Mouse (Mus musculus) gastrocnemius, adult 18-20 months (tissue): ENCODE measurements around the gene Gprc6a. TPM values are rescaled to one million over a fixed set of nuclear protein-coding genes. Genes with fewer than 3 reads are reported as not detected.
A peak's percentile ranks its signal among the peaks of the same experiment; 100 is the strongest.

Experiments
- DNase-seq: peaks from one replicate; pipeline ENCODE4 v3.0.0; 2021; ENCODE audit warnings: low spot score
- long read RNA-seq, 2 experiments: library from polyadenylated mRNA; stranded (forward); transcript quantifications; one replicate each; pipeline ENCODE4 v2.0.0; 2021
- total RNA-seq, 2 experiments: library from RNA; stranded (reverse); gene quantifications; 2 replicates each; pipeline ENCODE4 v1.2.3; 2021

Gprc6a gene
- total RNA-seq: not detected
- long read RNA-seq, experiment 1: 0 reads
- long read RNA-seq, experiment 2: 0 reads

DNA sequence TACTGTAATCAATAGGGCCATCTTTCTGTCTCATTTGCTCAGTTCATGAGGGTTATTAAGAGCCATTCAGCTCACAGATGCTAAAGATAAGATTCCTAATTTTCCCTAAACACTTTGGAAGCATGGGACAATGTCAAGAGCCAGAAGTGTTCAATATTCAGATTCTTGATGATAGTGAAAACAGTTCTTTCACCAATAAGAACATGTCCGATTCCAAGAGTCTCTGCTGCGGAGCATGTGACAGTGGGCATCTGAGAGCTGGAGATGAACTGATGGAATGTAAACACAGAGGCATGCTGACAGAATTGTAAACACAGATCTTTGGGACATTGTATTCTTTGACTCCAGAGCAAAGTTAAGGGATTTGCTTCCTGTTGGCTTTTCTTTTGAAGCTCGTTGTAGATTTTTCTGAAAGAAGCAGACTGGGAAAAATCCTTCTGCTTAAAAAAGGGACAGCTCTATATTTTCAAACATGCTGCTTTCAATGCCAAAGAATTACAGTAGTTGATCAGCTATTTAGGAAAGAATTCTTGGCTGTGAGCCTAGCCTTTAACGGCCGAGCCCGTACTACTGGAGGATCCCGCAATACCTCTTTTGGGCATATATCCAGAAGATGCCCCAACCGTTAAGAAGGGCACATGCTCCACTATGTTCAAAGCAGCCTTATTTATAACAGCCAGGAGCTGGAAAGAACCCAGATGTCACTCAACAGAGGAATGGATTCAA is at the start of gene Gprc6a:
TSS of gene Gprc6a (minus strand) at position 51 of the 726 bp plus-strand sequence.
- no peak for DNase-seq

DNA sequence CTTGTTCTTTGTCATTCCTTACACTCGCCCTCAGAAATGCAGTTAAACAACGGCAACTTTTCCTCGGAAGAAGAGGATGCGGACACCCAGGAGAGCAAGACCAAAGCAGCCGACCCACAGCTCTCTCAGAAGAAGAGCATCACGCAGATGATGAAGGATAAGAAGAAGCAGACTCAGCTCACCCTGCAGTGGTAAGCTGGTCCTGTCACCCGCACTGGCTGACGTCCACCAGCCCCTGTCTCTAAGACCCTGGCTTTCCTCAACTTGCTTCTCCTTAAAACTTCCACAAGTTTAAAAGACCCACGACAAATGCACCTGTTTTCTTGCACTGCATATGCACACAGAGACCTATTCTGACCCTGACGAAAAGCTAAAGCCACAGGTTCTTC is 47.0 kb upstream of the Gprc6a start:
- no peak for DNase-seq

DNA sequence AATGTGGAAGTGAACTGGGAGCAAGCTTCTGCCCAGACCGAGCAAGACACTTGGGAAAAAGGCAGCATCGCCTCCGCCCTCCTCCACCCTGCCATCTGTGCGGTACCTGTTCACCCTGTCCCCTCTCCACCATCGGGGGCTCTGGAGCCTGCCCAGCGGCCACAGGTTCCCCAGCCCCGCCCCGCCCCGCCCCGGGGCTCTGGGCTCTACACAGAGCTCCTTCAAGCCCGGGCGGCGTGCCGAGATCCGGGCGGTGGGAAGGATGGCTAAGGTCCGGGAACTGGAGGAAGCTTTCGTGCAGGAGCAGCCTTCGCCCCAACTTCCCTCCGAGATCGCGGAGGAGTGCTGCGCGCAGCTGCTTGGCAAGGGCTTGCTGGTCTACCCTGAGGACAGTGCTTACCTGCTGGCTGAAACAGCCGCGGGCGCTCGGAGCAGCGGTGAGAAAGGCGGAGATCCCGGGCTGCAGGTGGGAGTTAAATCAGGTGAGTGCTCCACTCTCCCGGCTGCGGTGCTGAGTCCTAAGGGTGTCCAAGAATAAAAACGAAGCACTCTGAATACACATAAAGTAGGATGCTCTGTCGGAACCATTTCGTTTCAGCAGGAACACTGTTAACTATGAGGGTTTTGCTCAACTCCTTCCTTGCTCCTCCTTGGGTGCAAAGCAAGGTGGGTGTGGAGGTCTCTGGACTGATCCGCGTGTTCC is 46.4 kb upstream of the Gprc6a start, which contains the start of gene Rfx6:
TSS of gene Rfx6 (plus strand) at position 209 of the 703 bp plus-strand sequence.
- DNase-seq: no peak

DNA sequence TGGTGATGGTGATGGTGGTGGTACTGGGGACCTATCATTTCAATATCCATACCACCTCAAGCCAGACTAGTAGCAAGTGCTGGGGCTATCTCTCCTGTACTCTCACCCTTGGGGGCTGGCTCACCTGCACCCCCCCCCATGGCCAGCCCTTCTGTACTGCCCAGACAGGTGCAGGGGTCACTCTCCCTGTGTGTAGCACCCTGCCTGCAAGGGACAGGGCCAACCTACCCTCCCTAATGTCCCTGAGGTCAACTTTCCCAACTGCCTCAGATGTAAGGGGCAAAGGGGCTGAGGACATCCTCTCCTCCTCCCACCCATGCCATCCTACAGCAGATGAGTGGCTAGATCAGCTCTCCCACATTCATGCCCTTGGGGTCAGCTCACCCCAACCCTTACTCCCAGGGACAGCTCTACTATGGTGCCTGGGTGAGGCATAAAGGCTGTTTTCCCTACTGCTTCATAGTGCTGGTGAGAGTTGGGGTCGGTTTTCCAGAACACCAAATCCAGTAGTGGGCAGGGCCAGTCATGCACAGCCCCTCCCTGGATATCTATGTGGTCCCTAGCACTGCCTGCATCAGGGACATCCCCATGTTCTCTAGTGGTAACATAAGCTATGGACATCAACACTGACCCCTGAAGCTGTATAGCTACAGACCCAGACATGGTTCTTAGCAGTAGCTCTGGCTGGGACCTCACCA is 41.0 kb upstream of the Gprc6a start:
- no peak for DNase-seq

DNA sequence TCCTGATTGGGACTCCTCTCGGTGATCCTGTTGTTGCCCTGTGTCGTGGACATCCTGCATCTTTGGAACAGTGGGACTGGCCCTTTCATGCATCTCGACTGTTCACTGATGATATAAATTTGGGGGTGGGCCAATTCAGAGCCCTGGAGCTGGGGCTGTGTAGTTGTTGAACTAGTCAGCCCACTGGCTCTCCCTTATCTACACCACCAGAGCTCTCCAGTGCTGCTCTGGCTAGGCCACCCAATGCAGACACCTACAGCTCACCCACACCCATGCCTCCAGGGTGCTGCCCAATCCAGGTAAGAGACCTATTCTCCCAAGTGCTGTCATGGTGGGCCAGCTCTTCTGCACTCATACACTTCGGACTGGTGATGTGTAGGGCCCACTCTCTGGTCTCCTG is 40.3 kb upstream of the Gprc6a start:
- no peak for DNase-seq

DNA sequence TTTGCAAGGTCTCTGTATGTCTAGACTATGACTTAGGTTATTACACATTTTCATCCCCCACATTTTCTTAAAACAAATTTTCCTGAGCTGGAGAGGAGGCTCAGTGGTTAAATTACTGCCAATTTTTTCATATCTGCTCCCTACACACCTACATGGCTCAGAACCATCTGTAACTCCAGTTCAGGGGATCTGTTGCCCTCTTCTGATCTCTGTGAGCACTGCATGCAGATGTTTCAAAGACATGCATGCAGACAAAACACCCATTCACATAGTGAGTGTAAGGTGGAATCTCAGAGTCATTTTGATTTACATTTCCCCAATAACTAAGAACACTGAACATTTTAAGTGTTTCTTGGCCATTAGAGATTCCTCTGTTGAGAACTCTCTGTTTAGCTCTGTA is 38.1 kb upstream of the Gprc6a start:
- DNase-seq: no peak

DNA sequence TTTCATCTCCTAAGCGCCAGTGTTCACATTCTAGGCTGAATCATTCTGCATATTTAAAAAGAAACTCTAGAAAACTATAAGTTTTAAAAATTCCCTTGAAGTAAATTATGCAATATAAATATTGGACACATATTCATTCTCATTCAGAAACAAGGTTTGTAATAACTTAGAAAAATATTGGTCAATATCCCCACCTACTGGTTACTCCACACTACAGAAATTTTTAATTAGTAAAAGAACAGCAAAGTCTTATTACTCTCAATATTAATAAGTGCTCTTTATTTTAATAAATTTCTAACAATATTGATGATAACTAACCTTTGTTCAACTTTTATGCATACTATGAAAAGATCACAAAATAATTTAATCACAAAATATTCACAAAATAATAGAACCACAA is 26.1 kb upstream of the Gprc6a start:
- DNase-seq: no peak

DNA sequence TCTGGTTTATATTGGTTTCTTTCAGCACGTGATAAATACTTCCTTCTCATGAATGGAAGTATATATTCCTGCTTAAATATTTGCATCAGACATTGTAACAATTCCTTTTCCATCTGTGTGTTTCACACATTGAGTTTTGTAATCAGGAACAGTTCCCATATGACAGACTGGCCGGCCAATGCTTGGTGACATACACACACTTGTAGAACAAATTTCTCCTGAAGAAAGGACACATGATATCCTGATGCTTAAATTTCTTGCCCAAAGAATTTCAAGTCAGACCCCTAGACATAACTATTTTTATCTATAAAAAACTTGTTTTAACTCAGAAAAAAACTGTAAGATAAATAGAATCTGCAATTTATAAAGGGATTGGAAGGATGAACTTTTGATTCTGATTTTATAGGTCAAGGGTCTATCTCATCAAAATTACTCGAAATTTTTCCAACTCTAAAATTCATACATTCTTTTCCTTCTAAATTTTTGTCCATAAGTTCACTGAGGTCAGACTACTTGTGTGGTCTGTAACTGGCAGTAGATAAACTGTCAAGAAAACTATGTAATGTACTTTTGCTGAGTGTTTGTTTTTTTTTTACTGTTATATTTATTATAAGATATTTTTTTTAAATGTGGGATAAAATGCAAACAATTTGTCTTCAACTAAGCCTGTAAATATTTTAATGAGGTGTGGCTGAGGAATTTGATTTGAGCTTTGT is 18.4 kb upstream of the Gprc6a start:
- DNase-seq: no peak

DNA sequence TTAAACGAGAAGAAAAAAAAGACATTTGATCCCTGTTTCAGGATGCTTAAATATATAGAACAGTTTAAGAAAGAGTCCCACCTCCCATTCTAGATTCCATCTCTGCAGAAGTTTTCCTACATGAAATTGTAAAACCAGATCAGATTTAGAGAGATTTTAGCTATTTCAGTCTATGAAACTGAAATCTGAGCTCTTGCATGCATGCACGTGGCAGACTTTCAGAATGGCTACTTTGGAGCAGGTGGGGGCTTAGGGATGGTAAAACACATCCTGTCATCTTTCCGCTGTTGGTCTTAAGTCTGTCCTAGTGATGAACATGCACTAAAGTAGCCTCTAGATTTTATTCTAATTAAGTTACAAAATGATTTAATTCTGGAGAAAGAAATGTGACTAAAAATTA is 10.1 kb downstream of the Gprc6a start:
- DNase-seq: no peak

DNA sequence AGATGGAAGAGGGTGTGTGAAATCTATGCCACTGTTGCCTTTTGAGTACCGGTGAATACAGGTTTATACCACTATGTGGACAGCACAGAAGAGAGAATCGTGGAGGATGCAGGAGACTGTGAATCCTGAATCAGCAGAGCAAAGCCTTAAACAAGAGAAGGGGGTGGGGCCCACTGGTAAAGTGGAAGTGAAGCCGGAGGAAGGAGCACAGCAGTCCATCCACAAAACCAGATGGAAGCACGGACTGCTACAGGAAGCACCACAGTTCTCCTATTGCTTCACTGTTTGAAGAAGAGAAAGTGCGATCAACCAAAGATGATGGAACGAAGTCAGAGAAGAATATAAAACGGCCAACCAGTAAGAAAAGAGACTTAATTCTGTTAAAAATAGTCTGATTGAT is 11.1 kb downstream of the Gprc6a start:
- DNase-seq: no peak

DNA sequence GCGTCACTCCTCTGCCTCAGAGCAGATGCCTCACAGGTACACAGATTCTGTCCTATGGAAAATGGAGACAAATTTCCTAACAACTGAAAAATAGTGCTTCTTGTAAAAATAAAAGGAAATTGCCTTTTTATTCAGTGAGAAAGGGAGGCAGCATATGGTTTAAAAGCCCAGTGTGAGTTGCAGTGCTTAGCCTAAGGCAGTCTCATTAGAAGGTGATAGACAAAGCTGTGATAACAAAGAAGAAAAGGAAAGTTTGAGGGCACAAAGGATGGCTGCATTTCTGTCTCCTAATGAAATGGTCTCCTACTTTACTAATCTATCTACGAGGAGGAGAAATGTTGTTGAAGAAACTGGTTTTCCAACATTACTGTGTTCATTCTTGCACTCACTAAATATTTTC is 12.7 kb downstream of the Gprc6a start:
- DNase-seq: no peak

DNA sequence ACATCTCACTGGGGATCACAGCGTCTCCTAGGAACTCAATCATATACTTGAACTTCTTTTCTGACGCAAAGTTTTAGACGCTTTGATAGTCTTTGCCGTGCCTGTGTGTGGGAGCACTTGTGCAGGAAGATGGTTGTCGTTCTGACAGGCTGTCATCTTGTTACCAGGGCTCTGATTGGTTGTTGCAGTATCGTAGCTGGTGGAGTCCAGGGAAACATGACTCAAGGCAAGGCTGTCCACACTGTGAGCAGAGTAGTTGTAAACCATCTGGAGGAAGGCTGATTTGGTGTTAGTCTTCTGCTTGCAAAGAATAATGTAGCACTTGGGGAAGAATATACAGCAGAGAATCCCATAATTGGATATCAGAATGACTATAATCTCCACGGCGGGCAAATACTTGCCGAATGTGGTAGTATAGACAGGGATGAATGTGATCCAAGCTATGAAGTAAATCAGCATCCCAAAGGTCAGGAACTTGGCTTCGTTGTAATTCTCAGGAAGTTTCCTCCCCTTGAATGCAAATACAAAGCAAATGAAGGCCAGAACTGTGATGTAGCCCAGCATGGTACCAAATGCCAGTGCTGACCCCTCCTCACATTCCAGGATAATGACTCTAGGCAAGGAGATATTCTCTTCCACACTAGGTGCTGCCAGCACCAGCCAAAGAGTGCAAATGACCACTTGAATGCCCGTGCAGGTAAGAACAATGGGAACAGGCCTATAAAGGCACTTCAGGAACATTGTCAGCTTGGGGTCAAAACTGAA is 16.3 kb downstream of the Gprc6a start:
- no peak for DNase-seq

DNA sequence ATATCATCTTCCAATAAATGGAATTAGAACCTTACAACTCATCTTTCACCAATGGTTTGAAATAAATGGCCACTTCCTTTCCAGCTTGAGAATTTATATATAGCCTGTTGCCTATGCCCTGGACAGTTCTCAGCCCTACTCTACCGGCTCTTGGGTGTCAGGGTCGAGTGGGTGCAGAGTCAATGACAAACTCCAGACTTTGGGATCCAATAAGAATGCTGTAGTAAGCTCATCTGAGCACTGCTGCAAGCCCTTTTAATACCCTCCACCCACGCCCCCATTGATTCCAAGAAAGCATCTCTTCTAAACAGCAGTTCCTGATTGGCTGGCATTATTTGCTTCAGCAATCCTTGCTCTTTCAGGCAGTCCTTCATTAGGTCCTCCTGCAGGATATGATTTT is 17.8 kb downstream of the Gprc6a start:
- DNase-seq: no peak

DNA sequence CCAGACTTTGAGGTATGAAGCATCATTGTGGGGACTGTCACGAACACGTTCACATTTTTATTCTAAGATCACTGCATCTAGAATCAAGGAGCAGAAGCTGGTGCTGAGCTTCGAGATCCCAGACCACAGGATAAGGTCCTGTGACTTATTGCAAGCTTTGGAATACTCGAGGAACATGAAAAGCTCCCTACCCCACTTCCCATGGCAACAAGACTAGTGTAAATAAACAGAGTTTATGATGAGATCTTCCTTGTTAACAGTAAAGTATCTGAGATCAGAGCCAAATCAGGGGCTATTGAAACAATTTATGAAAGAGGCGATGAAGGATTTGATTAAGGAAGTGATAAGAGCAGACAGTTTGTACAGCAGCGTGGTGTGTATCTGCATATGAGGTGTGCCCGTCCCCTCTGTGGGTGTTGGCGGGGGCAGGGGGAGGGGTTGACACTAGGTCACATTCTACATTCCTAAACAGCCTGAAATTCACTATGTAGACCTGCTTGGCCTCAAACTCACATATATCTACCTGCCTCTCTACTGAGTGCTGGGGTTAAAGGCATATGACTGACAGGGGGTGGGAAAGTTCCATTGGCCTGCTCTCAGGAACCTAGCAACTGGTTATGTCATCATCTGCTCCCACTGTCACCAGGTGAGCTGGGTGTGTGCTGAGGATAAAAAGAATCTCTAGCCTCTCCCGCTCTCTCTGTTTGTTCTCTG is 19.1 kb downstream of the Gprc6a start:
- DNase-seq: no peak

DNA sequence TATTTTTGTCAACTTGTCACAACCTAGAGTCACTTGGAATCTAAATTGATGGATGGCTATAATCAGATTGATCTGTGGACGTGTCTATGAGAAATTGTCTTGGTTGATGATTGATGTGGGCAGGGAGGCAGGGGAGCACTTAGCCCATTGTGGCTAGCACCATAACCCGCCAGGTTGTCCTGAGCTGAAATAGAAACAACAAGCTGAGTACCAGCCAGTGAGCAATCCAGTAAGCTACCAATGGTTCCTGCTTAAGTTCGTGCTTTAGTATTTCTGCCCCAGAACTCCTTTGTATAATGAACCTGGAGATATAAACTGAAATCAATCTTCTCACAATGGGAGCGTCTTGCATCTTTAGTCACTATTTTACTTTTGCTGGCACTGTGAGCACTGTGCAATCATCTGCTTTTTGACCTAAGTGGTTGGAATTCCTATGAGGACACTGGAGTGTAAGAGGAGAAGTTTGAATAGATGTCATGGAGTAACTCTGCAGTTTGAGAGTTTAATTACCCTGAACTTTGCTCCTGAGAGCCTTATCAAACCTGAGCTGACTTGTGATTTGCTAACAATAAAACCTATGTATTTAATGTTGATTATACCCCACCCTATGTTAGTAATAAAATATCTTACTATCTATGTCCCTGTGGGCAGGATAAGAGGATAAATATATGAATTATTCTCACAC is 21.4 kb downstream of the Gprc6a start:
- DNase-seq: no peak

DNA sequence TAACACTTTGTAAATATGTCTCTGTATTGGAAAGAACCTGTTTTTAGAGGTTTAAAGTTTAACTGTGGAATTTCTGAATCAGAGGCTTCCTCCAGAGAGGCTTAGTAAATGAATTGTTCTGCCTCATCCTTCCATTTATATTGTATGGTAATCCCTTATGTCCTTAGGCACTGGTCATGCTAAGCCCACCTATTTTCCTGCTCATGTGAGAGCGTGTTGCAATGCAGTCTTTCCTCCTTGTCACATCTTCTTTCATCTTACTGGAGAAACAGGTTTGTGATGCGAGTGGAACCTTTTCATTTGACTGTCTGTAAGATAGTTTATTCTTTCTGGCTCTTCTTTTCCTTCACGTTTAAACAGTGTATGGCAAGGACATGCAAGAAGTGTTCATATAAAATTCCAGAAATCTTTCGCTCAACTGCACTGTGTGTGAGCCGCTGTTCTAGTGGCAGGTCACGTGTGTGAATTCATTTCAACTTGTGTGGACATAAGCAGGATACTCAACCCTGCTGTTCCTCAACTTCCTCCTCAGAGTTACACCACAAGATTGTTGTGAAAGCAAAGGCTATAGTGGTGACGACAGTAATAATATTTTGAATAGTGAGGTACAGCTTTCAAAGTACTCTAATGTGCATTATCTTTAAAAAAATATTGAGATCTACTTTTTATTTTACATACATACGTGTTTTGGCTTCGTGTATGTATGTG is 34.2 kb downstream of the Gprc6a start:
- DNase-seq: no peak

DNA sequence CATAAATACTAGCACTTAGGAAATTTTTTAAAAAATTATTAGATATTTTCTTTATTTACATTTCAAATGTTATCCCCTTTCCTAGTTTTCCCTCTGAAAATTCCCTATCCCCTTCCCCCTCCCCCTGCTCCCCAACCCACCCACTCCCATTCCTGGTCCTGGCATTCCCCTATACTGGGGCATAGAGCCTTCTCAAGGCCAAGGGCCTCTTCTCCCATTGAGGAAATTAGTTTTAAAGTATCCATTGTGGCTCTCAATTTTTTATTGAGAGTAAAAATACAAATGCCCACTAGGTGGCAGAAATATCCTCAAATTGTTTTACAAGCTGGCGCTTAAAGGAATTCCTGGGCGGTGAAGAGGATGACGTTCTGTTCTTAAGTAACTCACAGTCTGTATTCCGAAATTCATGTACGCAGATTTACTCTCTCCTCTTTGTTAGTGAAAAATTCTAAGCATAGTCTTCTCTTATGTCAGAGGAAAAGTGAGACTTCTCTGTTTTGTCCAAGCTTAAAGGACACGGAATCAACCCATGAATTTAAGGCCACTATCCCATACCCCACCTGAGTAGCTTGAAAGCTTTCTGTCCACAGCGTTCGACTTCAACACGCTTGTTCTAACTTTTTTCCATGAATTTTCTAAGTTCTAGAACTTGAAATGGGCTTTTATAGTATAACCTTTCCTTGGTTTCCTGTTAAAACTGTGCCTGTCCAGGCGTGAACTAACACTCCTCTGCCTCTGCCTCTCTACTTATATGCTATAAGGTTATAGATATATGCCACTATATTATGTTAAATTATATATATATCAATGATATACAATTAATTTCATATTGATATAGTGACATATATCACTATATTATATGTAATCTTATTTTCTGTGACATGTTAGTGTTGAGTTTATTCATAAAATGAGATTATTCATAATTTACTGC is 36.0 kb downstream of the Gprc6a start:
- DNase-seq: peak; percentile 12

DNA sequence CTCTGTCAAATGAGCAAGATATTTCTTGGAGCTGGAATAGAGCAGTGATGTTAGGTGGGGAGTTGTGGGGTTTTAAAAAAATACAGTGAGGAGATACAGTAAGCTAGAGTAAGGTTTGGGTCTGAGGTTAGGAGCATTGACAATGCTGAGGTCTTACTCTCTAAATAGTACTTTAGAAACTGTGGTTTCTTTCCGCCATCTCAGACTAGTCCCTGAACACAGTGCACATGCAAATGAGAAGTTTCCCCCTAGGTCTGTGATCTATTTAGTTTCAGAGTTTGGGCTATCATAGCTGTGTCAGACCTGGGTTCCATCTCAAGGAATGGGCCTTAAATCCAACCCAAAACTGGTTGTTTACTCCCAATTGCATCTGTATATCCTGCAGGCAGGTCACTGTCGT is 39.7 kb downstream of the Gprc6a start:
- no peak for DNase-seq
